Mouse (Mus musculus) brain, adult 10 weeks (tissue): ENCODE results near the gene Tigit. TPM values are rescaled to one million over a fixed set of nuclear protein-coding genes. Genes with fewer than 3 reads are reported as not detected.

ENCODE experiments used
- polyA plus RNA-seq: library from polyadenylated mRNA; stranded (reverse); fragments of 350-450 nt; fragmentation: Illumina TruSeq; extraction: RNeasy Lipid Tissue Mini Kit (QIAGEN cat#74804); gene quantifications from one replicate; pipeline ENCODE4 v1.2.3, GENCODE M21; 2015; ENCODE audit warnings: low read depth, low replicate concordance

The Tigit gene
- not detected for polyA plus RNA-seq

GRCm38 (mm10) chr16:43663978-43664579 is at the start of gene Tigit:
Gene Tigit (minus strand): TSS chr16:43664146.

Other genes starting within 250 kb of the Tigit start
- not detected for gene Drd3, start 89.9 kb upstream of the Tigit start, polyA plus RNA-seq
- 8.3 TPM for gene Ccdc191, start 225.7 kb upstream of the Tigit start, polyA plus RNA-seq